Mouse (Mus musculus) brain, embryonic 14.5 days (tissue): Measurements from ENCODE around the gene Il13ra1. TPM values are rescaled to one million over a fixed set of nuclear protein-coding genes. Genes with fewer than 3 reads are reported as not detected.
A peak's percentile ranks its signal among the peaks of the same experiment; 100 is the strongest.

Source experiments
- DNase-seq: peaks from one replicate; pipeline ENCODE4 v3.0.0-alpha.2; 2011; ENCODE audit warnings: low read depth
- CTCF ChIP-seq: fragments of 200-500 bp; IDR thresholded peaks from 2 replicates; pipeline ENCODE4 v1.5.1; 2012; ENCODE audit warnings: inconsistent platforms, mild to moderate bottlenecking, moderate library complexity, borderline replicate concordance; ENCODE audit not compliant: insufficient read depth, insufficient read length; ENCODE audit errors: extremely low read depth
- POLR2A ChIP-seq: fragments of 200-500 bp; IDR thresholded peaks from 2 replicates; pipeline ENCODE4 v1.6.1; 2012; ENCODE audit warnings: mild to moderate bottlenecking, inconsistent platforms, borderline replicate concordance; ENCODE audit not compliant: poor library complexity, insufficient read depth, insufficient read length, severe bottlenecking; ENCODE audit errors: extremely low read depth
- polyA plus RNA-seq: library from polyadenylated mRNA; depleted of rRNA; stranded (reverse); fragments of >200 nt; gene quantifications from 2 replicates; pipeline ENCODE4 v1.2.3, GENCODE M21; 2012

Gene Il13ra1
- polyA plus RNA-seq, 1 experiment: 3.7 TPM

- no peak for TF ChIP-seq CTCF
- no peak for TF ChIP-seq POLR2A
- no peak for DNase-seq
Measured at GRCm38 (mm10) chrX:36129771-36130108, 17.8 kb downstream of the Il13ra1 start.

DNA sequence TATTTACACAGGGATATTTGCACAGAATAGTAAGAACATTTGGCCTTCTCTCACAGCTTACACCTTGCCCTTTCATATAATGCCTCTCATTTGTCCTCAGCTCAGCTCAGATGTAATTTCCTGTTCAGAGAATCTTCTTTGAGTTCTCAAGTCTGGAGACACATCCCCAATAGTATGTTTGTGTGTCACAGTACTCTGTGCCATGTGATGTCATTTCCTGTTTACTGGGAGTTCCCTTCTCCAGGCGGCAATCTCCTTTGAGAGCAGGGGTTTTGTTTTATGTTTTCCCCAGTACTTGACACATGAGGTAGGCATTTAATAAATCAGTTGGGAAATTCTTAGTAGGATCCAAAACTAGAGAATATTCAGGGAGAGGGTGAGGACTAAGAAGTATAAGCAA lies 24.4 kb downstream of the Il13ra1 start:
- TF ChIP-seq CTCF (no peak), POLR2A (no peak)
- no peak for DNase-seq

GRCm38 (mm10) chrX:36141994-36142639 lies 30.2 kb downstream of the Il13ra1 start:
- TF ChIP-seq POLR2A: no peak
- no peak for TF ChIP-seq CTCF
- DNase-seq: no peak

- no peak for TF ChIP-seq CTCF
- TF ChIP-seq POLR2A: no peak
- DNase-seq: no peak
Measured at GRCm38 (mm10) chrX:36146746-36147145, 34.8 kb downstream of the Il13ra1 start.

- no peak for DNase-seq
- TF ChIP-seq CTCF: no peak
- no peak for TF ChIP-seq POLR2A
Measured at GRCm38 (mm10) chrX:36150100-36150499, 38.2 kb downstream of the Il13ra1 start.

DNA sequence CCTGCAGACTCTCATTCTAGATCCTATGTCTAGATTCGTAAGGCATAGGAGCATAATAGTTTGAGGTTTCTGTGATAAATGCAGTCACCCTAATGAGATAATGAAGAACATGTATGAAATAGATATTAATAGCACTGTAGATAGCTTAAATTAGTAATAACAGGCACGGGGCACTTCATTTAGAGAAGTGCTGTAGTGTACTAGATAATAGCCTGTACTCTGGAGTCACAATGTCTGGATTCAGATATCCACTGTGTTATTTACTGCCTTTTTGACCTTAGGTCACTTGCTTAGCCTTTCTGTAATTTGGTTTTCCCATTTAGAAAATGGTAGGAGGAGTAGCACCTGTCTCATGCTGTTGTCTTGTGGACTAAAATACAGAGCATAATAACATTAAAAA lies 44.8 kb downstream of the Il13ra1 start:
- TF ChIP-seq CTCF (no peak), POLR2A (no peak)

GRCm38 (mm10) chrX:36161567-36161966 lies 49.7 kb downstream of the Il13ra1 start:
- DNase-seq: peak; percentile 54
- no peak for TF ChIP-seq CTCF
- no peak for TF ChIP-seq POLR2A

More for the DNA sequence above, 44.8 kb downstream of the Il13ra1 start:
- DNase-seq: no peak

- peak; percentile 69 for DNase-seq
- TF ChIP-seq CTCF (peak; percentile 62; the same call in 1 of the 2 replicates), POLR2A (no peak)
Measured at GRCm38 (mm10) chrX:36183625-36184024, 71.7 kb downstream of the Il13ra1 start.

- no peak for DNase-seq
- TF ChIP-seq CTCF (no peak), POLR2A (no peak)
Measured at GRCm38 (mm10) chrX:36186036-36186435, 74.1 kb downstream of the Il13ra1 start.

DNA sequence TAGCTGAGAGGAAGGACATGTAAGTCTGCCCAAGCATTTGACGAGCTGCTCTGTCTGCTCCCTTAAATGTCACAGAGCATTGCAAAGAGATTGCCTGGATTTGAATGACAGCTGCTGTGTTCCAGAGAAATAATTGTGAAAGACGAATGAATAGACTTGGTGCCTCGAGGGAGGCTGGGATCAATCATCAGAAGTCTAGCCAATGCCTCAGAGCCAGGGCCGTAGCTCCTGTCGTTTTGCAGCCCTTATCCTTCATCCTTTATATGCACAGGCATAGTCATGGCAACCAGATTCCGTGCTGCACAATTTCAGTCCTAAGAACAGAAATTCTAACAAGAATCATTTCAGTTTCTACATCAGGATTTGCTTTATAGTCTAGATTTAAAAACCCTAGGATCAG lies 74.5 kb downstream of the Il13ra1 start:
- DNase-seq: peak; percentile 73

DNA sequence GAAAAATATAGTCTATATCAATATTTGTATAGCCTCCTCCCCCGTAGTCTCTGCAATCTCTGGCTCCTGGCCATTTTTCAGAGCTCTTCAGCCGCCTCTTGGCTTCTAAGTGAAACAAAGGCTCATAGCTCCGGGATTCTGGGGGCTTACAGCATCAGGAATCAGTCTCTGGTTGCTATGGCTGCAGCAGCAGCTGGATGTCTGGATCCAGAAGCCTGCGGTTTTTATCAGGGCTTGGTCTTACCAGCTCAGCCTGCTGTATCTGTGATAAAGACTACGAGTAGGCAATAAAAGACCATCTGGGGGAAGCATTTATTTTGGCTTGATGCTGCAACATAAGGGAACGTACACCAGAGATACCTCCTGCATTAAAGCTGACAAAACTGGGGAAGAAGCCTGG lies 82.0 kb downstream of the Il13ra1 start:
- TF ChIP-seq CTCF (no peak), POLR2A (no peak)
- peak; percentile 88 for DNase-seq

More for the DNA sequence above, 74.5 kb downstream of the Il13ra1 start:
- TF ChIP-seq POLR2A: no peak
- TF ChIP-seq CTCF: no peak
